Mouse (Mus musculus): ENCODE data around the gene Fibp. TPM values are rescaled to one million over a fixed set of nuclear protein-coding genes. Genes with fewer than 3 reads are reported as not detected.

Gene Fibp
- polyA plus RNA-seq, 1 experiment = 88.6 TPM

DNA sequence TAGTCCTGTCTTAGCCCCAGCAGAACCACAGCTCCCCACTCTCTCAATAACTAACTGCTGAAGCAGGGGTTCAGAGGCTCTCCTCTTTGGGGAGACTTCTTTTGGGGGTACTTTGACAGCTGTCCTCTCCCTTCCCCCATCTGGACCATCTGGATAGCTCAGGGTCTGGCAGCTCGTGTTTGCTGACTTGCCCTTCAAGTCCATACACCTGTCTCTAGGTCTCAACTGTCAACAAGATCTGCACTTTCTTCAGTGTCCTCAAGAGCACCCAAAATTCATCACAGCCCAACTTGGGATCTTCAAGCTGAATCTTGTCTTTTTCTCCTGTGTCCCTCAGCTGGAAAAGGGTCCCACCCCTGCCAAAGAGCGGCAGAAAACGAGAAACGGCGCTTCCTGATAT, 38.6 kb upstream of the Fibp start:
- Histone ChIP-seq H3K27ac (ENCODE audit: control insufficient read depth, insufficient read depth, low read depth, low read length, poor library complexity) (no peak overlapping the region), H3K4me1 (ENCODE audit: control insufficient read depth, insufficient read depth, low read length) (no peaks in the 10 kb centered on the region), H3K4me3 (replicated peaks; ENCODE audit: control insufficient read depth, low read depth, low read length) (no peak overlapping the region)
- no peak for TF ChIP-seq CTCF (IDR thresholded peaks at IDR 0.05; ENCODE audit: control insufficient read depth, insufficient read depth, low read length)
- TF ChIP-seq POLR2A (IDR thresholded peaks at IDR 0.05; ENCODE audit: borderline replicate concordance, control insufficient read depth, low read depth, low read length) = no peak
- WGBS = 82% methylated on average over 5 of the region's 5 CpGs

DNA sequence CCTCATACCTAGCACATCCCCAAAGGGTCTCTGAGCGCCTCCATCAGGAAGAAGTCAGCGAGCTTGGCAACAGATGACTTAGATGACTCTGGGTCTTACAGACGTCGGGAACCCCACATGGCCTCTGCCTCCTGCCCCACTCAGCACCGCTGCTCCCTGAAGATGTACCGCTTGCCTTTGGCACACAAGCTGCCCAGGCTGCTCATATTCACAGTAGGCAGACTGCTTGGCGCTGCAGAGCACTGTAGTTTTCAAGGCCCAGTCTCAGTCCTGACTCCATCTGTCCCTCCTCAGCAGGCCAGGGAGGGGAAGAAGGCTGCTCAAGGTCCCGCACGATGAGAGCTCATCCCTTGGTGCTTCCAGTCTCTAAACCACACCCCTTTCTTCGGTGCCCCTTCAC, 38.1 kb upstream of the Fibp start:
- Histone ChIP-seq H3K27ac (ENCODE audit: control insufficient read depth, insufficient read depth, low read depth, low read length, poor library complexity) (no peak overlapping the region), H3K4me3 (replicated peaks; ENCODE audit: control insufficient read depth, low read depth, low read length) (no peak overlapping the region), H3K4me1 (ENCODE audit: control insufficient read depth, insufficient read depth, low read length) (no peaks in the 10 kb centered on the region; the same call in 1 of the 2 replicates)
- TF ChIP-seq POLR2A (IDR thresholded peaks at IDR 0.05; ENCODE audit: borderline replicate concordance, control insufficient read depth, low read depth, low read length) = no peak
- no peak for TF ChIP-seq CTCF (IDR thresholded peaks at IDR 0.05; ENCODE audit: control insufficient read depth, insufficient read depth, low read length)
- WGBS = 79% methylated on average over 10 of the region's 10 CpGs

DNA sequence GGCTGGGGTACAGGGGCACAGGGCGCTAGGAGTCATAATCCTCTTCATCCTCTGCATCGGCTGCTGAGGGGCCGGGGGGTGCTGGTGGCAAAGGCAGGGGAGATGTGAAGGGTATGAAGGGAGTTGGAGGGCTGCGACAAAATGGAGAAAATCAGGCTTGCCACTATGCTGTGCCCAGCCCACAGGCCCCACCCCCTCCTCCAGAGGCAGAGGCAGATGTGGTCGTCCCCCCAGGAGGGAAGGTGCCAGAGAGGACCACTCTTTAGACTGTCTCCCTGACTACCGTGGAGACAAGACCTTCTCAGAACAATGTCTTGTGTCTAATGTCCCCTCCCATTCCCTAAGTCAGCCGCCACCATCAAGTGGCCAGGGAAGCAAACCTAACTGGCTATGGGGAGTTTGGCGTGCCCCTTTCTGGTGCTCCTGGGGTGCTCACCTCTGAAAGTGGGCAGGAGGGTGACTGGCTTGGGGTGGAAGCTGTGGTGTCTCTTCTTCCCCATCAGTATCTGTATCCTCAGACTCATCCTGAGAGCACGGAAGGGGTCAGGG, 37.4 kb upstream of the Fibp start:
- TF ChIP-seq CTCF (IDR thresholded peaks at IDR 0.05; ENCODE audit: control insufficient read depth, insufficient read depth, low read length) (no peak), POLR2A (IDR thresholded peaks at IDR 0.05; ENCODE audit: borderline replicate concordance, control insufficient read depth, low read depth, low read length) (no peak)
- WGBS = 82% methylated on average over 9 of the region's 9 CpGs
- Histone ChIP-seq H3K27ac (ENCODE audit: control insufficient read depth, insufficient read depth, low read depth, low read length, poor library complexity) (no peak overlapping the region), H3K4me1 (ENCODE audit: control insufficient read depth, insufficient read depth, low read length) (no peaks in the 10 kb centered on the region; the same call in 1 of the 2 replicates), H3K4me3 (replicated peaks; ENCODE audit: control insufficient read depth, low read depth, low read length) (no peak overlapping the region)

DNA sequence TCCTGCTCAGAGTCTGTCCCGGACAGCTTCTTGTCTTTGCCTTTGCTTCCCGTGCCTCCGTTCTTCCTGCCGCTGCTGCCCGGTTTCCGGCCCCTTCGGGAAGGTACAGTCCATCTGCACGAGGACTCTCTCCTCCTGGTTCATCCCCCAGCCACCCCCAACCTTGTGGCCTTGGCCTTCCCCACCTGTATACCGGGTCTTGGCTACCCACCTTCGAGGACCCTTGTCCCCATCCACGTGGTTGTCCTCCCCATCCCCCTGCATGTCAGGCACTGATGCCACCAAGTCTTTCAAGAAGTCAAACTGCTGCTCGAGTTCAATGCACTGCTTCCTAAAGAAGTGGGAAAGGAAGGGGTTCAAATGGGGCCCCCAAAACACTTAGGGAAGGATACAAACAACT, 36.9 kb upstream of the Fibp start:
- Histone ChIP-seq H3K27ac (ENCODE audit: control insufficient read depth, insufficient read depth, low read depth, low read length, poor library complexity) (peak overlapping the region; percentile 86; the same call in 1 of the 2 replicates), H3K4me3 (replicated peaks; ENCODE audit: control insufficient read depth, low read depth, low read length) (no peak overlapping the region), H3K4me1 (ENCODE audit: control insufficient read depth, insufficient read depth, low read length) (no peaks in the 10 kb centered on the region; the same call in 1 of the 2 replicates)
- 57% methylated on average over 12 of the region's 12 CpGs for WGBS
- TF ChIP-seq CTCF (IDR thresholded peaks at IDR 0.05; ENCODE audit: control insufficient read depth, insufficient read depth, low read length) (no peak), POLR2A (IDR thresholded peaks at IDR 0.05; ENCODE audit: borderline replicate concordance, control insufficient read depth, low read depth, low read length) (no peak)

DNA sequence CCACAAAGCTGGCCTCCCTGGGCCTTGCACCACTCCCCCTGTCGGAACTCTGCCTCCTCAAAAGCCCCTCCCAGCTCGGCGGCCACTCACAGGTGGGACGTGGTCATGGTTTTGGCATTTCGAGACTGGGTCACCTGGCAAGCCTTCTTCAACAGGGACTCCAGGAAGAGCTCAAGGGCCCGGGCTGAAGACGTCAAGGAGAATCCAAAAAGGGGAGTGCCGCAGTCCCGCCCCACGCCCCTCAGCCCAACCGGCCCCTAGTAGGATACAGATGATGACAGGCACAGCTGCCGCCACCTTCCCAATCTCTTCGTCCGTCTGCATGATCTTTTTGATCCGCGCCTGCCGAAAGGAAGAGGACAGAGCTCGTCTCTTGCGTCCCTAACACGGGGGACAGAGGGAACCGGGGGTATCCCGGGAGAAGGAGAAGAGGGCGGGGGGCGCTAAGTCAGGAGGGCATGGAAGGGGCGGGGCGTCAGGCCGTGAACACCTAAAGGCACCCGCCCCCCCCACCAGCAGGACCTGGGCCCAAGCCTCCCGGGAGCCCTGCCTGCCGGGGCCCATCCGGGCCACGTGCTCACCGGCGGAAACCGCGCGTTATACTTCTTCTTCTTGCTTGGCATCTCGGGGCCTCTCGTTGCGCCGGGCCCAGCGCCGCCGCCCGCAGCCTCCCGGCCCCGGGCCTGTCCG, 36.2 kb upstream of the Fibp start:
- WGBS = under 1% methylated on average over 47 of the region's 48 CpGs
- H3K27ac ChIP-seq (ENCODE audit: control insufficient read depth, insufficient read depth, low read depth, low read length, poor library complexity) = peak overlapping the region; percentile 86
- no peaks in the 10 kb centered on the region; the same call in 1 of the 2 replicates for H3K4me1 ChIP-seq (ENCODE audit: control insufficient read depth, insufficient read depth, low read length)
- TF ChIP-seq POLR2A (IDR thresholded peaks at IDR 0.05; ENCODE audit: borderline replicate concordance, control insufficient read depth, low read depth, low read length) (no peak), CTCF (IDR thresholded peaks at IDR 0.05; ENCODE audit: control insufficient read depth, insufficient read depth, low read length) (no peak)
- peak overlapping the region; percentile 66 for H3K4me3 ChIP-seq (replicated peaks; ENCODE audit: control insufficient read depth, low read depth, low read length)

DNA sequence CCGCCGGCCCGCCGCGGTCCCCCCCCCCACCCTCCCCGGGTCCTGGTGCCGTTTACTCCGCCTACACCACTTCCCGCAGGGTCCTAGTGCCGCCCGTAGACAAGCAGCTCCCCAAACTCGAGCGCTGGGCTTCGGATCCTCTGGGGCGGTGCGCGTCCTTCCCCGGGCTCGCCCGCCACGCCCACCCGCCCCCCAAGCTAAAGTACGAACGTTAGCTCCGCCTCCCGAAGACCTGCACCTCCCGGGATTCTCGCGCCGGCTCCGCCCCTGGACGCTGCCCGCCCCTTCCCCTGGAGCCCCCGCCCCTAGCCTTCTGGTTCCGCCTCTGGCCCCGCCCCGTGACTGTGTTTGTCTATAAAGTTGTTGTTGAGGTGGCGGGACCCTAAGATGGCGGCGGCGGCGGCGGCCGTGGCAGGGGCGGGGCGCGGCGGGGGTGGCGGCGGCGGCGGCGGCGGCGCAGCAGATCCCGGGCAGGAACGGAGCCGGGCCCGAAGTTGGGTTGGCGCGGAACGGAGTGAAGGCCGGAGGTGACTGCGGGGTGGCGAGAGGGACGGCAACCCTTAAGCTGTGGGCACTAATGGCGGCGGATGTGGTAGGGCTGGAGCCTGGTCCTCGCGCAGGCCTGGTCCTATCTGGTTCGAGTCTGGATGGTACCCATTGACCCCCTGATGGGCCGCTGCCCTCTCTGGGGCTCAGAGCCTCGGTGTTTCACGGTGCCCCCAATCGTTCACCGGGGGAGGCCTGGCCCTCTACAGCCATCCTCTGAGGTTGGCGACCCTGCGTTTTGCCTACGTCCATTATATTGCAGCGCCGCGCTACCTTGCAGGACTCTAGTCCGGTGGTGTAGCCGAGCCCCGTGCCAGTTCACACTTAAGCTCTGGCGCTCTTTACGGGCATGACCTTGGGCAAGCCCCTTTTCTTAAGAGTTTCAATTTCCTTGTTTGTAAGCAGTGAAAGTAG, 35.4 kb upstream of the Fibp start, which contains the start of the genes Drap1 and AI837181:
Gene Drap1, minus strand, starts transcription at position 198 of the 960 bp plus-strand sequence.
Gene AI837181, plus strand, starts transcription at position 363 of the 960 bp plus-strand sequence.
- WGBS = under 1% methylated on average over 85 of the region's 87 CpGs
- no peaks in the 10 kb centered on the region; the same call in 1 of the 2 replicates for H3K4me1 ChIP-seq (ENCODE audit: control insufficient read depth, insufficient read depth, low read length)
- TF ChIP-seq CTCF (IDR thresholded peaks at IDR 0.05; ENCODE audit: control insufficient read depth, insufficient read depth, low read length) (no peak), POLR2A (IDR thresholded peaks at IDR 0.05; ENCODE audit: borderline replicate concordance, control insufficient read depth, low read depth, low read length) (peak; percentile 43; the same call in 1 of the 2 replicates)
- peak within 1 kb of the TSS; percentile 86 for H3K27ac ChIP-seq (ENCODE audit: control insufficient read depth, insufficient read depth, low read depth, low read length, poor library complexity)
- H3K4me3 ChIP-seq (replicated peaks; ENCODE audit: control insufficient read depth, low read depth, low read length) = peak within 1 kb of the TSS; percentile 100

DNA sequence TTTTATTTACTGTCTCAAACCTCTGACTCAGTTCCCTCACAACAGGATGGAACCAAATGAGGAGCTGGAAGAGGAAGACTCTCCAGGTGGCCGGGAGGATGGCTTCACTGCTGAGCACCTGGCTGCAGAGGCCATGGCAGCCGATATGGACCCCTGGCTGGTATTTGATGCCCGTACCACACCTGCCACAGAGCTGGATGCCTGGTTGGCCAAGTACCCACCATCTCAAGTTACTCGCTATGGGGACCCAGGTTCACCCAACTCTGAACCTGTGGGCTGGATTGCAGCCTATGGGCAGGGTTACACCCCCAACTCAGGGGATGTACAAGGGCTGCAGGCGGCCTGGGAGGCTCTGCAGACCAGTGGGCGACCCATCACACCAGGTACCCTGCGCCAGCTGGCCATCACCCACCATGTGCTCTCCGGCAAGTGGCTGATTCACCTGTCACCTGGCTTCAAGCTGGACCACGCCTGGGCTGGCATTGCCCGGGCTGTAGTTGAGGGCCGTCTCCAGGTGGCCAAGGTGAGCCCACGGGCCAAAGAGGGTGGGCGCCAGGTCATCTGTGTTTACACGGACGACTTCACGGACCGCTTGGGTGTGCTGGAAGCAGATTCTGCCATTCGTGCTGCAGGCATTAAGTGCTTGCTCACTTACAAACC, 34.4 kb upstream of the Fibp start:
- no peaks in the 10 kb centered on the region; the same call in 1 of the 2 replicates for H3K4me1 ChIP-seq (ENCODE audit: control insufficient read depth, insufficient read depth, low read length)
- H3K4me3 ChIP-seq (replicated peaks; ENCODE audit: control insufficient read depth, low read depth, low read length) = peak overlapping the region; percentile 100
- 86% methylated on average over 18 of the region's 18 CpGs for WGBS
- TF ChIP-seq CTCF (IDR thresholded peaks at IDR 0.05; ENCODE audit: control insufficient read depth, insufficient read depth, low read length) = no peak
- TF ChIP-seq POLR2A (IDR thresholded peaks at IDR 0.05; ENCODE audit: borderline replicate concordance, control insufficient read depth, low read depth, low read length) = no peak
- peak overlapping the region; percentile 85 for H3K27ac ChIP-seq (ENCODE audit: control insufficient read depth, insufficient read depth, low read depth, low read length, poor library complexity)

Measured in bone marrow, adult 2 months (tissue).